Mouse (Mus musculus) kidney, postnatal 0 days (tissue): ENCODE results near the gene Loxl1. TPM values are rescaled to one million over a fixed set of nuclear protein-coding genes. Genes with fewer than 3 reads are reported as not detected.
A peak's percentile ranks its signal among the peaks of the same experiment; 100 is the strongest.
"Not testable (repeated sequence)": the region's sequence is repeated elsewhere in the genome, so short reads cannot be mapped to it uniquely, and the experiment has no call there.

Experiments
- ATAC-seq: fragments of 200-750 bp; cut with Nextera tagmentation; replicated peaks from 2 replicates; pipeline ENCODE4 v1.8.0; 2017; ENCODE audit warnings: low read depth, moderate number of reproducible peaks, moderate TSS enrichment, moderate library complexity; ENCODE audit not compliant: low FRiP score
- DNase-seq: peaks from one replicate; pipeline ENCODE4 v3.0.0-alpha.2; 2016; ENCODE audit warnings: low spot score
- H3K27ac ChIP-seq: fragments of 300-500 bp; sonication (generic); 2 replicates; pipeline ENCODE4 v1.5.1; 2014; ENCODE audit warnings: mild to moderate bottlenecking
- H3K27me3 ChIP-seq: fragments of 300-500 bp; sonication (generic); 2 replicates; pipeline ENCODE4 v1.6.1; 2014; ENCODE audit warnings: low read length, mixed read lengths; ENCODE audit not compliant: insufficient read depth
- H3K36me3 ChIP-seq: fragments of 300-500 bp; sonication (generic); 2 replicates; pipeline ENCODE4 v1.6.1; 2014; ENCODE audit warnings: low read length, mixed read lengths; ENCODE audit not compliant: insufficient read depth
- H3K4me1 ChIP-seq: fragments of 300-500 bp; sonication (generic); replicated peaks from 2 replicates; pipeline ENCODE4 v1.6.1; 2014; ENCODE audit warnings: antibody characterized with exemption, low read length, mixed read lengths; ENCODE audit not compliant: insufficient read depth
- H3K4me2 ChIP-seq: fragments of 300-500 bp; sonication (generic); 2 replicates; pipeline ENCODE4 v1.6.1; 2014; ENCODE audit warnings: mild to moderate bottlenecking, low read length, moderate library complexity, mixed read lengths
- H3K4me3 ChIP-seq: fragments of 300-500 bp; sonication (generic); replicated peaks from 2 replicates; pipeline ENCODE4 v1.5.1; 2014; ENCODE audit warnings: low read depth, low read length
- H3K9ac ChIP-seq: fragments of 300-500 bp; sonication (generic); 2 replicates; pipeline ENCODE4 v1.6.1; 2014; ENCODE audit warnings: low read depth, low read length
- H3K9me3 ChIP-seq: fragments of 300-500 bp; sonication (generic); replicated peaks from 2 replicates; pipeline ENCODE4 v1.6.1; 2016; ENCODE audit warnings: low read length, inconsistent platforms, mixed read lengths
- CTCF ChIP-seq: IDR thresholded peaks from 2 replicates; pipeline ENCODE4 v1.5.1; 2016; ENCODE audit warnings: antibody characterized with exemption, low read depth, mild to moderate bottlenecking, moderate library complexity
- WGBS: fragments of 180-500 bp; shearing (Covaris S2); extraction: QIAGEN DNeasy Blood & Tissue Kit; methylation state at CpG from one replicate; pipeline ENCODE4 v1.1.7; 2014; 5-methylcytosine and 5-hydroxymethylcytosine counted together
- polyA plus RNA-seq: library from polyadenylated mRNA; unstranded; fragments of >200 nt; fragmentation: Nextera tagmentation; extraction: Ambion mirVana; gene quantifications from 2 replicates; pipeline ENCODE4 v1.2.1, GENCODE M21; 2015

Gene Loxl1
- polyA plus RNA-seq, 1 experiment from 2014 or later, result 62.2 TPM

DNA sequence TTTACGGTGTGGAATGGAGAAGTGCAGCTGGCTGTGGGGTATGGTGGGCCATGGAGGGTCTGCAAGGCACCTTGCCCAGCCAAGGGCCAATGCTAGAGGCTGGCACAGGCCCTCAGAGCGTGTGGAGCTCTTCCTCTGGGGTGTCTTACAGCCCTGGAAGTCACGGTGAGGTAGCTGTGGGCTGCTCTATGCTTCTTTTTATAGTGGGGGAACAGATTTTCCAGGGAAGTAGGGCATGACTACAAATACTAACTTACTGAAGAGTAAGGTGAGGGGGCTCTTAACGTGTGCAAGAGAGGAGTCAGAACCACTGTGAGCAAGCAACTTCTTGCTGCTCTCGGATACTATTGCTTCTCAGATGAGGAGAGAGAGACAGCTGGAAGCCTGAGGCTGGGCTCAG lies 50.5 kb downstream of the Loxl1 start:
- ATAC-seq (no peak), DNase-seq (no peak)
- no peak overlapping the region for H3K9ac ChIP-seq
- H3K4me1 ChIP-seq, result no peaks in the 10 kb centered on the region; the same call in 1 of the 2 replicates
- no peak overlapping the region for H3K27ac ChIP-seq
- H3K9me3 ChIP-seq, result no peaks in the 10 kb centered on the region
- H3K4me3 ChIP-seq, result no peak overlapping the region
- H3K27me3 ChIP-seq, result no peaks in the 10 kb centered on the region
- H3K4me2 ChIP-seq, result no peak overlapping the region
- no peak for TF ChIP-seq CTCF
- peaks cover 30% of the 10 kb centered on the region for H3K36me3 ChIP-seq
- 91% methylated on average over 5 of the region's 5 CpGs for WGBS

GRCm38 (mm10) chr9:58255704-58256685 lies 57.0 kb downstream of the Loxl1 start:
- H3K4me1 ChIP-seq, result no peaks in the 10 kb centered on the region
- DNase-seq, result no peak
- WGBS, result 82% methylated on average over 10 of the region's 10 CpGs
- ATAC-seq, result no peak
- peaks cover 22% of the 10 kb centered on the region; the same call in 1 of the 2 replicates for H3K36me3 ChIP-seq
- no peak overlapping the region for H3K4me2 ChIP-seq
- no peaks in the 10 kb centered on the region for H3K9me3 ChIP-seq
- no peak for TF ChIP-seq CTCF
- no peak overlapping the region for H3K9ac ChIP-seq
- no peak overlapping the region for H3K27ac ChIP-seq
- H3K4me3 ChIP-seq, result no peak overlapping the region
- no peaks in the 10 kb centered on the region for H3K27me3 ChIP-seq

DNA sequence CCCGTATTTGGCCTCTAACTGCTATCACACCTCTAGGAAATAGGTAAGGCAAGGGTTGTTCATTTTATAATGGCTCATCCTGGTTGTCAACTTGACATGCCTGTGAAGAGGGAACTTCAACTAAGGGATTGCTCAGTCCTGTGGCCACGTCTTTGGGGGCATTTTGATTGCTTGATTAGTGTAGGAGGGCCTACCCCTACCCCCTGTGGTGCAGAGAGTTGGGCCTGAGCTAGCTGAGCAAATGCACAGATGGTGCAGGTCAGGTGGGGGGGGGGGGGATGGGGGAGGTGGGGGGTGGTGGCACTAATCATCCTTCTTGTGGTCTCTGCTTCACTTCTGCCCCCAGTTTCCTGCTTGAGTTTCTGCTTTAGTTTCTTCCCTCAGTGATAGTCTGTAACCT lies 57.9 kb downstream of the Loxl1 start:
- Histone ChIP-seq H3K27me3 (no peaks in the 10 kb centered on the region), H3K36me3 (peaks cover 15% of the 10 kb centered on the region; the same call in 1 of the 2 replicates), H3K4me2 (no peak overlapping the region), H3K9ac (no peak overlapping the region), H3K27ac (no peak overlapping the region), H3K4me1 (0 out of 2 replicates have a peak, but pooled peaks cover 4% of the 10 kb centered on the region), H3K4me3 (no peak overlapping the region), H3K9me3 (no peaks in the 10 kb centered on the region)
- 48% methylated on average over 2 of the region's 2 CpGs for WGBS
- DNase-seq, result no peak
- no peak for TF ChIP-seq CTCF
- no peak for ATAC-seq

- ATAC-seq, H3K27ac ChIP-seq: not testable (repeated sequence)
- WGBS, result 65% methylated on average over 5 of the region's 5 CpGs
These were observed 59.2 kb downstream of the Loxl1 start for GRCm38 (mm10) chr9:58253805-58254122.

DNA sequence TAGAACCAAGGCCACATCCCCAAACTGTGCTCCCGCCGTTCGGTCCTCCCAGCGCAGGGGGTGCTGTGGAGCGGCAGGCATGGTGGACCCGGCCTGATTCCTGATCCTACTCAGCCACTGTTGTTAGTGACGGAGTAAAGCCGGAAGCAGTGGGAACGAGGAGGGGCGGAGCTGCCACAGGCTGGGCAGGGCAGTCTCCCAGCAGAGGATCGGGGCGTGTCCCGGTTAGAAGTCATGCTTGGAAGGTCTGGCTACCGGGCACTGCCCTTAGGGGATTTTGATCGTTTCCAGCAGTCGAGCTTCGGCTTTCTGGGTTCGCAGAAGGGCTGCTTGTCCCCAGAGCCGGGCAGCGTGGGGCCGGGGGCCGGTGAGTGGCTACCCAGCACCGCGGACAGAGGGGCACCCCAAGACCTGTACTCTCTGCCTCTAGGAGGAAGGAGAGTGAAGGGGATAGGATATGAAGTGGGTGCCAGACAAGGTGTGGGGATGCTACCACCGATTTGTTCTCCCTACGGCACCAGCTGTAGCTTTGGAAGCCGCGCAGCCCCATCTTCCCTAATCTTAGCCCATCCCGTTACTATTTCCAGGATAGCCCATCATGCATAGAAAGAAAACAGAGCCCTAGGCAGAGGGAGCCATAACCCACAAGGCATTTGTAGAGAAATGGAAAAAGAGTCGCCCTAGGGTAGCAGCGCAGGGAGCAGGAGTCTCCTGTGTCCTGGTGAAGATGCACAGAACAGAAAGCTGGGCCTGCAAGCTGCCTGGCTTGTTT lies 59.8 kb downstream of the Loxl1 start, which contains the start of gene Stoml1:
Gene Stoml1 (plus strand): TSS at position 132 of the 772 bp plus-strand sequence.
- H3K9me3 ChIP-seq, result no peaks in the 10 kb centered on the region
- under 1% methylated on average over 31 of the region's 31 CpGs for WGBS
- peak within 1 kb of the TSS; percentile 67 for H3K4me3 ChIP-seq
- peaks cover 12% of the 10 kb centered on the region; the same call in 1 of the 2 replicates for H3K4me1 ChIP-seq
- peak within 1 kb of the TSS; percentile 80 for H3K9ac ChIP-seq
- TF ChIP-seq CTCF, result peak; percentile 91
- peak within 1 kb of the TSS; percentile 82 for H3K4me2 ChIP-seq
- H3K27me3 ChIP-seq, result no peaks in the 10 kb centered on the region
- DNase-seq (peak; percentile 99), ATAC-seq (peak; percentile 97)
- peaks cover 8% of the 10 kb centered on the region; the same call in 1 of the 2 replicates for H3K36me3 ChIP-seq
- peak within 1 kb of the TSS; percentile 71; the same call in 1 of the 2 replicates for H3K27ac ChIP-seq

More at GRCm38 (mm10) chr9:58253805-58254122, 59.2 kb downstream of the Loxl1 start:
- Histone ChIP-seq H3K9ac (peak overlapping the region; percentile 80), H3K4me2 (peak overlapping the region; percentile 82), H3K4me3 (peak overlapping the region; percentile 67), H3K36me3 (peaks cover 11% of the 10 kb centered on the region; the same call in 1 of the 2 replicates)
- not testable (repeated sequence) for H3K27me3 ChIP-seq, H3K9me3 ChIP-seq, H3K4me1 ChIP-seq, DNase-seq

GRCm38 (mm10) chr9:58250730-58251129 lies 62.3 kb downstream of the Loxl1 start:
- DNase-seq, H3K9me3 ChIP-seq: not testable (repeated sequence)

More at GRCm38 (mm10) chr9:58250730-58251129, 62.3 kb downstream of the Loxl1 start:
- not testable (repeated sequence) for H3K4me3 ChIP-seq, H3K27me3 ChIP-seq, H3K9ac ChIP-seq, H3K4me2 ChIP-seq, H3K36me3 ChIP-seq, ATAC-seq
- Histone ChIP-seq H3K4me1 (peaks cover 28% of the 10 kb centered on the region), H3K27ac (peak overlapping the region; percentile 82)
- WGBS, result 100% methylated on average over 1 of the region's 1 CpGs
